Mouse (Mus musculus): ENCODE data around the gene Ptgs1.
"Not testable (repeated sequence)": the region's sequence is repeated elsewhere in the genome, so short reads cannot be mapped to it uniquely, and the experiment has no call there.

The Ptgs1 gene

DNA sequence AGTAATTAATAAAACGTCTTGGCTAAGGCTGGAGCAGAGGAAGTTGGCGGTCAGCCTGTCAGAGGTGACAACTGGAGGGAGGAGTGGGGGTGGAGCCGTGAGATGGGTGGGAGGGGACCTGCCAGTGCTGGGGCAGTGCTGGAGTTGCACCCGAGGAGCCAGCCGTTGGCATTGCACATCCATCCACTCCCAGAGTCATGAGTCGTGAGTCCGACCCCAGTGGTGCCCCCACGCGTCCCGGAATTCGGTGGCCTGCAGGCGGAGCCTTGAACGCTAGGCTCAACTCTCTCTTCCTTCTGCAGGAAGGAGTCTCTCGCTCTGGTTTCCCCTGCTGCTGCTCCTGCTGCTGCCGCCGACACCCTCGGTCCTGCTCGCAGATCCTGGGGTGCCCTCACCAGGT is at the start of gene Ptgs1:
TSS of gene Ptgs1 (plus strand) at position 61 of the 400 bp plus-strand sequence.
- in situ Hi-C loops (cut with MboI): no loop called here

DNA sequence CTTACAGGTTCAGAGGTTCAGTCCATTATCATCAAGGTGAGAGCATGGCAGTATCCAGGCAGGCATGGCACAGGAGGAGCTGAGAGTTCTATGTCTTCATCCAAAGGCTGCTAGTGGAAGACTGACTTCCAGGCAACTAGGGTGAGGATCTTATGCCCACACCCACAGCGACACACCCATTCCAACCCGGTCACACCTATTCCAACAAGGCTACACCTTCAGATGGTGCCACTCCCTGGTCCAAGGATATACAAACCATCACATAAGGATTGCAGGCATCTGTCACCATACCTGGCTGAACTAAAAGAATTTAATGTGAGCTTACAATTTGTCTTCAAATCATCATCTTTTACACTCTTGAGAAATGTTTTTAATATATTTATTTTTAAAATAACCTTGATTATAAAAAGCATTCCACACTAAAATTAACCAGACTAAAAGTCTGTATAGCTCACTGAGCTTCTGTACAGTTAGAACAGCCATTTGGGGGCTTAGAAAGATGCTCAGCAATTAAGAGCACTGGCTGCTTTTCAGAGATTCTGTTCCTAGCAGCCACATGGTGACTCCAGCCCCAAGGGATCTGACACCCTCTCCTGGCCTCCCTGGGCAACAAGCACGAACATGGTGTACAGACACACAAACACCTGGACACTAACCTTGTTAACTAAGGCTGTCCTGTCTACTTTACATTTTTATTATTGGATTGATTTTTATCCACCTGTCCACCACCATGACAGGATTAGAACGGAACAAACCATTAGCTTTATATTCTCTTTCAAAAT is 48.4 kb upstream of the Ptgs1 start:
- in situ Hi-C loops (cut with MboI): not testable (repeated sequence)

DNA sequence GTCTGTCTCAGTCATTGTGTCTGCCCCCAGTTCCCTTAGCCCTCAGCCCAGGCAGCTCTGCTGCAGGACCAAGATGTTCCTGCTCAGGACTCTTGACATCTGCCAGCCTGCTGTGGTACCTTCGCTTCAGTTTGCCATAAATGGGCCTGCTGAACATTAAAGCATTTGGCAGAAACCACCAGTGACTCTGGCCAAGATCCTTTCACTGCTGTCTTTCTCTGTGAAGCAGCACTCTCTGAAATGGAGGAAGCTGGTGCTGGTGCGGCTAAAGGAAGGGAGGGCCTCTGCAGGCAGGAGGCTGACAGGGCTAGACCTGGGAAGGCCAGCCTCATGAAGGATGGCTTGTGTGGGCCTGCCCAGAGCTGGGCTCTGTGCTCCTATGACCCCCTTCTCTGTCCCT is 46.9 kb upstream of the Ptgs1 start:
- in situ Hi-C loops (cut with MboI): no loop called here

DNA sequence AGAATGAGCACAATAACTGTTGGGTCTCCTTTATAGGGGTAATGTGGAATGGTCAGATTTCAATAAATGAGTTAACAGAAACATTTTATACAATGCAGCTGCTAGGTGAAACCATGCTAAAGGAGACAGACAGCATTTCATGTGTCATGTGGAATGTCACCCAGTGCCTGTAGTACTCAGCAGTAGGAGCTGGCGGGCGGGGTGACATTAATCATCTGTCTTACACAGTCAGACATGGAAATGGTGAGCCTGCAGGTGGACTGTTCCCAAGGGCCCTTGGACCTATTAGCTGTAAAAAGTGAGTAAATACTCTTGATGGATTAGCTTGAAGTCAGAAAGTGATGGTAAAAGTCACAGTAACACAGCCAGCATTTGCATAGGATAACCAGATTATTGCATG is 46.0 kb upstream of the Ptgs1 start:
- in situ Hi-C loops (cut with MboI): no loop called here

DNA sequence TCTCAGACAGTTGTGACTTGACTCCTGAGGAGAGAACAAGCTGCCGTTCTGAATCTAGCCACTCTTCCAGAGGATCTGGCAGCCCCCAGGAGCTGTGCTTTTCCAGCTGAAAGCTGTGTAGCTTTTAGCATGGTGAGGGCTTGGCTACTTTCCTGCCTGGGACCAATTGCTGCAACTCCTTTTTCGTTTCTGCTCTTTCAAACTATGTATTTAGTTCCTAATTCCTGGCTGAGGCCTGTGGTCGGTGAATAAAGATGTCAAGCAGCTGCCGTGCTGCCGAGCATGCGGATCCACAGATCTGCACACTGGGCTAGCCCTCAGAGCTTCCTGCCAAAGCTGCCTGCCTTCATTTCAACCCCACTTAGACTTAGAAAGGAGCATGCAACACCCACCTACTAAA is 45.4 kb upstream of the Ptgs1 start:
- in situ Hi-C loops (cut with MboI): no loop called here

DNA sequence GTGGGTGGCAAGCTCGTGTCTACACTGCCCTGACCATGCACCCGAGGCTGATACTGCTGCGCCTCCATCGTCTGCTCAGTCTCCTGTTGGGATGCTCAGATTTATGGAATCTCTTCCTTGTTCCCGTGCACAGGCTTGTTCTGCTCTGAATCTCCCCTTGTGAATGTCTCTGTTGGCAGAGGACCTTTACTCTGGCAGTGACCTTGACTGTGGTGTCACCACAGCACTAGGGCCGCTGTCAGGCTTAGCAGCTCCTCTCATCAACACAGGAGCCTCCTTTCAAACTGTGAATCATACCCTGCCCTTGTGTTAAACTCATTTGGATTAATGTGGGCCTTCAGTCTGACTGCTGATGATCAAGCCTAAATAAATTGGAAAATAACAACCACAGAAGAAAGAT is 41.0 kb upstream of the Ptgs1 start:
- in situ Hi-C loops (cut with MboI): not testable (repeated sequence)

DNA sequence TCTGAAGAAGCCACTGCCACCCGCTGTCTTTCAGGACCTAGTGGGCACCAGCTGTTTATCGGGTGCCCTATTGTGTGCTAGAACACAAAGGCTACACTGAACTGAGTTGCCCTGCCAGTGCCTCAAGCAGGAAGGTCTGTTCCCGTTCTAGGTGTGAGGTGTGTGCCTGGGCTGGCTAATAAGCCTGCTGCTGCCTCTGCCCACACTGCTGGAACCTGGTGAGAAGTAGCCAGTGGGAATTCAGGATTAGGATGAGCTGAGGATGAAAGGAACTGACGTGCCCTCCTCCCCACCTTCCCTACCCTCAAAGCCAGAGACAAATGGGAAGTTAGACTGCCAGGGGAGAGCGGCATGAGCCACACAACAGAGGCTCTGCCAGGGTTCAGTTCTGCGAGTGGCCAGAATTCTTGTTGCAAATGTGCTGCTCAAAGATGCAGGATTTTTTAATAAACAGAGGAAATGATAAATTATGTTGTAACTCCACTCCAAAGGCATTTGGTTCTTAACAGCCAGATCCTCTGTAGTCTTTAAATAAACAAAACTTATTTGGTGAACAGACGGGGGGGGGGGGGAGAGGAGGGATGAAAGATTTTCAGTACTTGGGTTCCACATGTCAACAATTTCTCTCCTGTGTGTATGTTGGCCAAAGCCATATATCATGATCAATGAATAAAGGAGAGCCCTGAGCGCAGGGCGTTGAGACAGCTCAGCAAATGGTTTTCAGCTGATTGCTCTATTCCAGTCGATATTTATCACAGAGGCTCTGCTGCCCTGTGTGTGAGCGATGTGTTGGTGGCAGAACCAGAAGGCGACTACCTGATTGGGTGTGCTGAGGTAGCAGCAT is 38.9 kb upstream of the Ptgs1 start:
- in situ Hi-C loops (cut with MboI): no loop called here

DNA sequence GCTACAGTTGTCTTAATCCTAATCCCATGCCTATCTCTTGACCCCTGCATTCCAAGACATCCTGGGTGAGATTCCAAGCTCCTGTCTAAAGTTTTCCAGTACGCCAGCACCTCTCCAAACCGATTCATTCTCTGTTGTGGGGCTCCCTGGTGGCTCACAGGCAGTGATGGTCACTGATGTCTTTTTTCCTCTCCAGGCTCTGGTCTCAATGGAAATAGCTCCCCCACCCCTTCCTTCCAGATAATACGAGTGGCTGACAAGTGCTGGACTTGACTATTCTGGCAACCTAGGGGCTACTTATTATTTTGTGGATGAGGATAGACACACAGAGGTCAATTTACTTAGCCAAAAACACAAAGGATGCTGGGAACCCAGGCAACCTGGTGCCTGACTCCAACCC is 33.2 kb upstream of the Ptgs1 start:
- in situ Hi-C loops (cut with MboI): no loop called here

DNA sequence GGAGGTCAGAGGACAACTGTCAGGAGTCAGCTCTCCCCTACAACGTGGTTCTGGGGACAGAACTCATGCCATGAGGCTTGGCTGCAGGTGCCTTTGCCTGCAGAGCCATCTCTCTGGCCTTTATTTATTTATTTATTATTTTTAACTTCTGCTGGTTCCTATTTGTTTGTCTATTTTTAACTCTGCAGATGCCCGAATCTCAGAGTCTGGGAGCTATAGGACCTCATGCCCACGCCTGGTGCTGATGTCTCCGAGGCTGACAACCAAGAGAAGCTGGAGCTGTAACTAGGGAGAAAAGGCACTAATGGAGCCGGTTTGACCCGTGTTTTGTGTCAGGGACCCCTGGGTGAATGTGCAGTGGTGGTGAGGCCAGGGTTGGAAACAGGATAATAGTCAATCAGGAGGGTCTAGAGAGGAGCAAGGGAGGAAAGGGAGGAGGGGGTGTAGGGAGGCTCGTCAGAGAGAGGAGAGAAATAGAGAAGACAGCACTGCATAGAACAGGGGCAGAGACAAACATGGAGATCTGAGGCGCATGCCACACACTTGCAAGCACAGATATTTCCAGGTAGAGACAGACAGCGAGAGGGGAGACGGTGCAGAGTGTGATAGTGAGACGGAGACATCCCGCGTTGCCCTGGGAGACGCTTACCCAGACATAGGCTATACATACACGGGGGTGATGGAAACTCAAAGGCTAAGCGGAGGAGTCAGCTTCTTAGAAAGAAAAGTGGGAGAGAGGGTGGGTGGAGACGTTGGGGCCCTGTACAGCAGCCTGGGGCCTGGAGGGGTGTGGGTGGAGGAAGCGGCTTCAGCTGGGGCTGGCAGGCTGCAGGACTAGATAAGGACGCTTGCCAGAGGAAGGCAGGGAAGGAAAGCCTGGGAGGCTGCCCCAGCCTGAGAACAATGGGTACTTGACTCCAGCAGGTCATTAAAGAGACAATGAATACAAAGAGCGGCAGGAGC is 32.0 kb upstream of the Ptgs1 start:
- in situ Hi-C loops (cut with MboI): no loop called here

DNA sequence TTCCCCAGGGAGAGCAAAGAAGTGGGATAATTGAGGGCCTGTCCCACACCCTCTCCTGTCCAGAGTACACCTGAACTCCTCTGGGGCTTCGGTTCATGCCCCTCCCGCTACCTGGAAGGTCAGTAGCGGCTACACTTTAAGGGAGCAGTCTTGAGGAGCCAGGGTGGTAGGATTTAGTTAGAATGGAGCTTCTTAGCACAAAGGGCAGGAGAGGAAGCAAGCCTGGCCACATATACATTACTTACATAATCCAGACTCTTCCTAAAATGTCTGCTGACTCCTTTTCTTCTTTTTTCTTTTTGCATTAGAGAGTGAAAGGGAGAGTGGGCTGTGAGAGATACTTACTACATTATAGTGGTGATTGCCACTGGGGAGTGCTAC is 31.4 kb upstream of the Ptgs1 start:
- in situ Hi-C loops (cut with MboI): no loop called here

DNA sequence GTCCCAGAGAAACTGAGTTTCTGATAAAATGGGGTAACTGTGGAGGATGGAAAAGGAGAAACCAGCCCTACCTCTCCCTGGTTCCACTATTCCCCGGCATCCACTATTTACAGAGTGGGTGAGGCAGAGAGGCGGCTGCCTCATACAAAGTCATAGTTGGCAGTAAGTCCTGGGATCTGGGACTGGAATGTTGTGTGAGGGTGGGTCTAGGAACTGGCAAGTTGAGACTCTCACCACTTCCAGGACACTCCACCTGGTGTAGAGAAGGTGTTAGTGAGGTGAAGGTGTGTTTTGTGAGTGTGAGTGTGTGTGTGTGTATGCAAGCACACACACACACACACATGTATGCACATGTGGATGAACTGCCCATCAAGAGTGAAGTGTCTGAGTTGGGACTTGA is 29.4 kb upstream of the Ptgs1 start:
- in situ Hi-C loops (cut with MboI): no loop called here

DNA sequence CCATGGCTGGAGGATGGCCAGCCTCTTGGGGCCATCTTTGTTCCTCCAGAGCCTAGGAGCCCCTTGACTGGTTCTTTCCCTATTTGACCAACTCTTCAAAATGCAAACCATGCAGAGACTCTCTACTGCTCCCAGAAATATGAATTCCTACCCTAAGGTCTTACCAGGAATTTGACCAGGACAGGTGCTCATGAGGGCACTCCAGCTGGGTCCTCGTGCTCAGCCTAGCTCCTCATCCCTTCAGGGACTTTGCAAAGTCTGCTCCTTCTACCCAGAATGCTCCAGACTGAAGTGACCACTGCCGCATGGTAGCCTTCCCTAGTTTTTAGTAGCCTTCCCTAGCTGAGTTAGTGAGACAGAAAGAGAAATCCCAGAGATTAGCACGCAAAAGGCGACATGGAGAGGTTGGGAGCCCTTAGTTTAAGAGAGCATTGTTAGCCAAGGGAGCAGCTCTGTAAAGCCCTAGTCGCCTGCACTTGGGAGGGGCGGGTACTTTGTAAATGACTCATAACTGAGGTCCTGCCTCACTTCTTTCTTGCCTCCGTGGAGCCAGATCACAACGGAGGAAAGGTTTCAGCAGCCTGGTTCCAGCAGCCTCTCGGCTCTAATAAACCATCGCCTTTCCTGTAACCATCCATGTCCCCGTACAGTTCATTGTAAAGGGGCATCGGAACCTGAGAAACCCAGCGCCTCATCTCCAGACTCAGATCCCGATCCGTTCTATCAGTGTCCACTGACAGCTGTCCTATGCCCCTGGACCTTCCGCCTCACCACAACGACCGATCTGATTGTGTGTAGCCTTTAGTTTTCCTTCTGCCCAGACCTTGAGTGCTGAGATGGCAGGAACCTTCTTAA is 28.2 kb upstream of the Ptgs1 start:
- in situ Hi-C loops (cut with MboI): no loop called here

DNA sequence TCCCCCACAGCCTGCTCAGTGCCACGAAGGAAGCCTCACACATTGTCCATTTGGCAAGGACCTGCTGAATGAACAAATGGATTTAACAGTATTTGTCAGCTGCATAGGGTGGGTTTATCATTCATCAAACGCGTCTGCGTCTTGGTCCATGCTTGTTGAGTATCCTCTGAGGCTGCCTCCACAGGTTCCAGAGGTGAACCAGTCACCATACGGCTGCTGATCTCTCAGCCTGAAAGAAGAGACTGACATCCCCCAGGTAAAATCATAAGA is 27.7 kb upstream of the Ptgs1 start:
- in situ Hi-C loops (cut with MboI): no loop called here

DNA sequence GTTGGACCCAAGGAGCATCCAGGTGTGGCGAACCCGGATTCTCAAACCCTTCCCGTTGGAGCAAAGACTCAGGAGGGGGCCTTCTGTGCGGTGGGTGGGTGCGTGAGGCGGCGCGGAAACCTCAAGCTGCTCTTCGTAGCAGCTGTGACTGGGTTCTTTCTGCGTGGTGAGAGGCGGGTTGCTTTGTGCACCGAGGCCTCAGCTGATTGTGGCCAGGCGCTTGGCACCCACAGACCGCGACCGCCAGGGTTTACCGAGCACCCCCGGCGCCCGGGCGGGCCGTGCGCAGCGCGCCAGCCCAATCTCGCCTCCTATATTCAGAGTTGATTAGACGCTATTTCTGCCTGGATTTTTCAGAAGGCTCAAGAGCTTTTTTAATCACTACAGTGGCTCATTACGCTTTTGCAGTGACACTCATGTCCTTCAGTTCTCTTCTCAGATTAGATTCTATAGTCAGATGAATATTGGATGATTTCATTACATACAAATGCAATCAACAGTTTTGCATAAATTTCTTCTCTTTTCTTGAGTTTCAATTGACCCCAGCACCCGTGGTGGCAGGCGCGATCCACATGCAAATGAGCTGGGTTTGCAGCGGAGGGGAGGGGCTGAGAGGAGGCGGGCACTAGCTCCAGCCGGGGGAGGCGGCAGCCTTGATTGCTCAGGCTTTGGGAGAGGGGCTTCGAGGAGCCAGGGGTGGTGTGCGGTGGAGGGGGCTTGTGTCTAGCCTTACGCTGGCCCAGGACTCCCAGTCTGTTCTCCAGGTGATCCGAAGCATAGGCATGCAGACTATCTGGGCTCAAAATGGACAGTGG is 27.0 kb upstream of the Ptgs1 start:
- in situ Hi-C loops (cut with MboI): no loop called here

DNA sequence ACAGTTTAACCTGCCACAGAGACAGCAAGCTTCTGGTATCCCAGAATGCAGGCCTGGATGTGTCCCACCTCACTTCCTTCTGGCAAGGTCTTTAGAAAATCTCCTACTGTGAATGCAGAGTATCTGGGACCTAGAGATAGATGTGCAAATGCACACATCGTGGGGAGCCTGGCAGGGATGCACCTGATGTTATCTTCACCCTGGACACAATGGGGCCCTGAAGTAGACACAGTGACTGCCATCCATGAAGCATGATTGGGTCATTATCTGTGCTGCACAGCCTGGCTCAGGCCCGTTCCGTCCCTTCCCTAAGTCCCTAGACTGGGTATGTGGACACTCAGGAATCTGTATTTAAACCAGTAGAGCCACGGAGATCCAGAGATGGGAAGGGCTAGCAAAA is 25.6 kb upstream of the Ptgs1 start:
- in situ Hi-C loops (cut with MboI): no loop called here

DNA sequence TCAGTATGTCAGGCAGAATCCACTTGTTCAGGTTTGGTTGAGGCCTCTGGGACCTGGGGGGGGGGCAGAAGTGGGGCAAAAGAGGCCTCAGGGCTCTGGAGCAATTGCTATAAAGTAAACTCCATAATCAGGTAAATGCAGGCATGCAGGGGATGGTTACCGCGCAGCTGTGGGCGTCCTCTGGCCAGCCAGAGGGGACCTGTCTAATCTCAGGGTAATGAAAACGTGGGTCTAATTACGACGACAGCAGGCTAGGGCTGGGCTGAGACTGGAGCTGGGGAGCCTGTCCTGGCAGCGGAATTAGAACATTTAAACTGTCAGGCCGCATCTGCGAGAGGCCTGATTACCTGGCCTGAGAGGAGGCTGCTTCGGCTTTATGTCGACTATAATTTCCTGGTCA is 23.2 kb upstream of the Ptgs1 start:
- in situ Hi-C loops (cut with MboI): no loop called here

DNA sequence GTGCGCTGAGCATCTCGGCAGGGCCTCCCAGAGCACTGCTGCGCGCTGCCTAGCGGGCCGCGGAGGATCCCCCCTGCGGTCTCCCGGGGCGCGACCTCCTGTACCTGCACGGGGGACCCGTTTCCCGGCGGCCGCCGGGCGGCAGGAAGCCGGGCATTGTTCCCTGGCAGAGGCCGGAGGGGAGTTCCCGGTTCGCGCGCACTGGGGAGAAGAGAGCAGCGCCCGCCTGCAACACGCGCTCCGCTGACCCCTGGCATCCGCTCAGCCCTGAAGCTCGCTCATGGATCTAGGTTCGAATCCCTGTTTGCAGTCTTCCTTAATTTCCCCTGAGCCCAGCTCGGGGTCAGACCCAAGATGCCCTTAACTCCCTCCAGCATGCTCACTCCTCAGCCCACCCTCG is 19.4 kb upstream of the Ptgs1 start:
- in situ Hi-C loops (cut with MboI): loop anchor here (5.0 kb wide), 1 partner anchor 203 kb away; no protein-coding TSS in a partner anchor

DNA sequence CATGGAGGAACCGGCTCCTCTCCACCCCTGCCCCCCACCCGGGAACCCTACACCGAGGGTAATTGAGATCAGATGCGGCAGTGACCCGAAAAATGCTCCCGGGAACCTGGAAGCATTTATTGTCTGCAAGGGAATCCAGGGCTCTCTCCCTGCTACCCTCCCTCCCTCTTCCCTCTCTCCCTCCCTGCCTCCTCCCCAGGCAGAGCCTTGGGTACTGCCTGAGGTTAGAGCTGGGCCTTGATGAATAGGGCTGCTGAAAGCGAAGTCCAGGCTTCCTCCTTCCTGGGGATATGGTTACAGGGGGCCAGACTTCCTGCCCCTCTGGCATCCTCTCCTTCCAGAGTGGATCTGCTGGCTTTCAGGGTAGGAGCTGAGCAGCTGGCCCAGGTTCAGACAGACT is 18.4 kb upstream of the Ptgs1 start:
- in situ Hi-C loops (cut with MboI): loop anchor here (5.0 kb wide), 1 partner anchor 204 kb away; no protein-coding TSS in a partner anchor

DNA sequence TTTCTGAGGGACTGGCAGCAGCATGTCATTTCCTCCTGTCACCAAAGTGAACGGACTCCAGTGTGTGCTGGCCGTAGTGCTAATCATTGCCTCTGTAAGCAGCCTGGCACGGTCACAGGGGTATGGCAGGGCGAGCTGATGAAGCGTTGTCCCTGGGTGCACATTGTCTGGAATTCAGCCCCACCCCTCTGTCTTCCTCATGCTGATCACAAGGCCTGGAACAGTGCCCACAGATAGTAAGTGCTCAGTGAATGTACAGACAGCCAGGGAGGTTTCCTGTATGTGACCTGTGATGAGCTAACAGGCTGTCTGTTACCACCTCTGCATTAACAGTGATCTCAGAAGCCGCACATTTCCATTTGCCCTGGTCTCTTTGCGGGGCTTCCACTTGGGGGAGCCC is 17.1 kb upstream of the Ptgs1 start:
- in situ Hi-C loops (cut with MboI): loop anchor here (5.0 kb wide), 1 partner anchor 206 kb away; no protein-coding TSS in a partner anchor

DNA sequence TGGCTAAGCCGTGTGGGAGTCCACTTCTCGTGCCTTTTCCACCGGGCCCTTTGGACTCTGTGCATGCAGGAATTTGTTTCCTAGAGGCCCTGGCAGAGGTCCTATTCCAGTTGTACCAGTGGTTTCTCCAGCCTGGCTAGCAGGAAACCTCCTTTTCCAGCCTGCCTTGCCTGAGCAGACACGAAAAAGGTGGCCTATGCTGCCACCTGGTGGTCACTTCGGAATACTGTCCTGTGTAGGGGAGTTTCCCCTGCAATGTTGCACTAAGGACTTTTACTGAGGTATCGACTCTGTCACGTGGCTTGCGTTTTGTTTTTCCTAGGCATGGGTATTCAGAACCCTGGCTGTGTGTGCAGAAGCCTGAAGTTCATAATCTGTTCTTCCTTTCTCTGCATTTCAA is 16.2 kb upstream of the Ptgs1 start:
- in situ Hi-C loops (cut with MboI): loop anchor here (5.0 kb wide), 1 partner anchor 207 kb away; no protein-coding TSS in a partner anchor

All from mature B cell (primary cell).